Mouse (Mus musculus): Measurements from ENCODE around the gene Vmn2r98.
"Not testable (repeated sequence)": the region's sequence is repeated elsewhere in the genome, so short reads cannot be mapped to it uniquely, and the experiment has no call there.

Gene Vmn2r98

GRCm38 (mm10) chr17:19053160-19053559, at the start of gene Vmn2r98:
TSS of gene Vmn2r98 (plus strand) at chr17:19053460.
- not testable (repeated sequence) for DNase-seq (ENCODE audit: low spot score)

DNA sequence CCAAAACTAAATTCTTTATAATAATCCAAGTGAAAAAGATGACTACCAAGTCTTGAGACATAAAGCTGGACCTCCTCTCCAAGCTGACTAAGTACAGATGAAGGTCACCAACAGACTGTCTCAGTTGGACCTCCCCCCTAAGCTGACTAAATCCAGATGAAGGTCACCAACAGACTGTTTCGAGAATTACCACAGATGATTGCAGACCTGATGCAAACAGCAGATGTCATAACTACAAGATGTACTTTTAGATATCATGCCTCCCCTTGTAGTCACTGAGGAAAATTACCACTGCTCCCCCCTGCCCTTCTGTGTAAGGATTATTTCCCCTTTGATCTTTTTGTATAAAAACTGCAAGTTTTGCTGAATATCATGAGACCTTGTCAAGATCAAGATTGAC, 21.8 kb upstream of the Vmn2r98 start:
- DNase-seq (ENCODE audit: low spot score): not testable (repeated sequence)

- DNase-seq (ENCODE audit: low spot score): no peak
These were observed 21.3 kb upstream of the Vmn2r98 start for GRCm38 (mm10) chr17:19031962-19032361.

GRCm38 (mm10) chr17:19032721-19033120, 20.5 kb upstream of the Vmn2r98 start:
- no peak for DNase-seq (ENCODE audit: low spot score)

Measured in urinary bladder, postnatal 10 days (tissue).